Mouse (Mus musculus): ENCODE measurements around the gene Sorcs1. TPM values are rescaled to one million over a fixed set of nuclear protein-coding genes. Genes with fewer than 3 reads are reported as not detected.

Sorcs1 gene
- polyA plus RNA-seq, 1 experiment: 12.1 TPM

GRCm38 (mm10) chr19:50294205-50294604 lies 384.2 kb downstream of the Sorcs1 start:
- no peak for DNase-seq (ENCODE audit: extremely low spot score in 1 of 2, low spot score in 1 of 2)

GRCm38 (mm10) chr19:50264450-50264849 lies 414.0 kb downstream of the Sorcs1 start:
- DNase-seq (ENCODE audit: extremely low spot score in 1 of 2, low spot score in 1 of 2): peak in 1 of 2 experiments; percentile 76

GRCm38 (mm10) chr19:50258718-50259413 lies 419.6 kb downstream of the Sorcs1 start:
- DNase-seq (ENCODE audit: extremely low spot score in 1 of 2, low spot score in 1 of 2): peak in 1 of 2 experiments; percentile 84

GRCm38 (mm10) chr19:50220476-50220875 lies 458.0 kb downstream of the Sorcs1 start:
- no peak for DNase-seq (ENCODE audit: extremely low spot score in 1 of 2, low spot score in 1 of 2)

- DNase-seq (ENCODE audit: extremely low spot score in 1 of 2, low spot score in 1 of 2): peak in 1 of 2 experiments; percentile 3
These were observed 463.8 kb downstream of the Sorcs1 start for GRCm38 (mm10) chr19:50214466-50215228.

- DNase-seq (ENCODE audit: extremely low spot score in 1 of 2, low spot score in 1 of 2): no peak
These were observed 468.0 kb downstream of the Sorcs1 start for GRCm38 (mm10) chr19:50210456-50210855.

GRCm38 (mm10) chr19:50204341-50204740 lies 474.1 kb downstream of the Sorcs1 start:
- DNase-seq (ENCODE audit: extremely low spot score in 1 of 2, low spot score in 1 of 2): no peak

- no peak for DNase-seq (ENCODE audit: extremely low spot score in 1 of 2, low spot score in 1 of 2)
These were observed 481.9 kb downstream of the Sorcs1 start for GRCm38 (mm10) chr19:50196592-50196991.

- no peak for DNase-seq (ENCODE audit: extremely low spot score in 1 of 2, low spot score in 1 of 2)
These were observed 492.4 kb downstream of the Sorcs1 start for GRCm38 (mm10) chr19:50185769-50186715.

GRCm38 (mm10) chr19:50184901-50185623 lies 493.4 kb downstream of the Sorcs1 start:
- peak; percentile 47 to 85 for DNase-seq (ENCODE audit: extremely low spot score in 1 of 2, low spot score in 1 of 2)

- DNase-seq (ENCODE audit: extremely low spot score in 1 of 2, low spot score in 1 of 2): no peak
These were observed 499.6 kb downstream of the Sorcs1 start for GRCm38 (mm10) chr19:50178851-50179250.

- DNase-seq (ENCODE audit: extremely low spot score in 1 of 2, low spot score in 1 of 2): no peak
These were observed 500.3 kb downstream of the Sorcs1 start for GRCm38 (mm10) chr19:50178151-50178550.

- peak in 1 of 2 experiments; percentile 55 for DNase-seq (ENCODE audit: extremely low spot score in 1 of 2, low spot score in 1 of 2)
These were observed 506.6 kb downstream of the Sorcs1 start for GRCm38 (mm10) chr19:50171849-50172248.

- no peak for DNase-seq (ENCODE audit: extremely low spot score in 1 of 2, low spot score in 1 of 2)
These were observed 527.3 kb downstream of the Sorcs1 start for GRCm38 (mm10) chr19:50151111-50151510.

GRCm38 (mm10) chr19:50145919-50146318 lies 532.5 kb downstream of the Sorcs1 start:
- peak in 1 of 2 experiments; percentile 49 for DNase-seq (ENCODE audit: extremely low spot score in 1 of 2, low spot score in 1 of 2)

GRCm38 (mm10) chr19:50141853-50142252 lies 536.6 kb downstream of the Sorcs1 start:
- DNase-seq (ENCODE audit: extremely low spot score in 1 of 2, low spot score in 1 of 2): peak; percentile 32 to 65

GRCm38 (mm10) chr19:50134656-50135055 lies 543.8 kb downstream of the Sorcs1 start:
- no peak for DNase-seq (ENCODE audit: extremely low spot score in 1 of 2, low spot score in 1 of 2)

- DNase-seq (ENCODE audit: extremely low spot score in 1 of 2, low spot score in 1 of 2): no peak
These were observed 572.4 kb downstream of the Sorcs1 start for GRCm38 (mm10) chr19:50105842-50106585.
